Mouse (Mus musculus) limb, embryonic 10.5 days (tissue): ENCODE measurements around the gene Klhdc4. TPM values are rescaled to one million over a fixed set of nuclear protein-coding genes. Genes with fewer than 3 reads are reported as not detected.

Experiments
- DNase-seq: peaks from one replicate; pipeline ENCODE4 v3.0.0-alpha.2; 2017; ENCODE audit warnings: low spot score
- H3K27ac ChIP-seq: fragments of 300-500 bp; sonication (generic); 2 replicates; pipeline ENCODE4 v1.5.1; 2016; ENCODE audit warnings: mild to moderate bottlenecking
- H3K27me3 ChIP-seq: fragments of 300-500 bp; sonication (generic); 2 replicates; pipeline ENCODE4 v1.6.1; 2016; ENCODE audit warnings: low read depth, mild to moderate bottlenecking; ENCODE audit not compliant: poor library complexity, severe bottlenecking
- H3K36me3 ChIP-seq: fragments of 300-500 bp; sonication (generic); 2 replicates; pipeline ENCODE4 v1.6.1; 2016; ENCODE audit warnings: mild to moderate bottlenecking, moderate library complexity
- H3K4me1 ChIP-seq: fragments of 300-500 bp; sonication (generic); 2 replicates; pipeline ENCODE4 v1.6.1; 2016
- H3K4me3 ChIP-seq: fragments of 300-500 bp; sonication (generic); 2 replicates; pipeline ENCODE4 v1.5.1; 2016; ENCODE audit warnings: mild to moderate bottlenecking, moderate library complexity
- H3K9me3 ChIP-seq: fragments of 300-500 bp; sonication (generic); replicated peaks from 2 replicates; pipeline ENCODE4 v1.6.1; 2016; ENCODE audit warnings: mild to moderate bottlenecking
- WGBS: fragments of 180-500 bp; shearing (Covaris S2); methylation state at CpG from one replicate; pipeline ENCODE4 v1.1.7; 2016; 5-methylcytosine and 5-hydroxymethylcytosine counted together
- polyA plus RNA-seq: library from polyadenylated mRNA; unstranded; fragments of >200 nt; fragmentation: Nextera tagmentation; extraction: Ambion mirVana; gene quantifications from 2 replicates; pipeline ENCODE4 v1.2.1, GENCODE M21; 2016

Gene Klhdc4
- polyA plus RNA-seq, 1 experiment from 2014 or later, result 64.2 TPM

DNA sequence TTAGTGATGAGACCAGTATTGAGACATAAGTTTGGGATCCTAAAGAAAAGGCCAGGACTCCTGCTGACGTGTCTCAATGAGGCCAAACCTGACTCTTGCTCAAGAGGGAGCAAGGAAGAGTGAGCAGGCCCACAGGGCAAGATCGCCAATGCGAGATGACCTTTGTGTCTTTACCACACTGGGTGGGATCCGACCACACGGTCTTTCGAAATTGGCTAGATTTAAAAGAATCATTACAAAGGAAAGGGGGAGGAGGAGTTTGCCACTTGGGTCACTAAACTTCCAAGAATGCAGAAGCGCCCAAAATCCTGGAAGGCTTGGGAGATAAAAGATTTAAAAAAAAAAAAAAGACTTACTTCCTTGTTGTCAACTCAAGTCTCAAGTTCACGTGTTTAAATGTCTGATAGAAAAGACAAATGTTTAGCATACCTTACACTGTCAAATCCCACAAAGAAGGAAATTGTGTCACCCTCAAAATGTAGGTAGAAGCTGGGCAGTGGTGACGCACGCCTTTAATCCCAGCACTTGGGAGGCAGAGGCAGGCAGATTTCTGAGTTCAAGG lies 18.0 kb upstream of the Klhdc4 start:
- no peak overlapping the region for H3K27ac ChIP-seq
- H3K36me3 ChIP-seq, result peaks cover 3% of the 10 kb centered on the region; the same call in 1 of the 2 replicates
- 81% methylated on average over 10 of the region's 10 CpGs for WGBS
- peaks cover 18% of the 10 kb centered on the region for H3K4me1 ChIP-seq
- H3K27me3 ChIP-seq, result peaks cover 16% of the 10 kb centered on the region
- H3K9me3 ChIP-seq, result no peaks in the 10 kb centered on the region
- H3K4me3 ChIP-seq, result no peak overlapping the region
- no peak for DNase-seq

DNA sequence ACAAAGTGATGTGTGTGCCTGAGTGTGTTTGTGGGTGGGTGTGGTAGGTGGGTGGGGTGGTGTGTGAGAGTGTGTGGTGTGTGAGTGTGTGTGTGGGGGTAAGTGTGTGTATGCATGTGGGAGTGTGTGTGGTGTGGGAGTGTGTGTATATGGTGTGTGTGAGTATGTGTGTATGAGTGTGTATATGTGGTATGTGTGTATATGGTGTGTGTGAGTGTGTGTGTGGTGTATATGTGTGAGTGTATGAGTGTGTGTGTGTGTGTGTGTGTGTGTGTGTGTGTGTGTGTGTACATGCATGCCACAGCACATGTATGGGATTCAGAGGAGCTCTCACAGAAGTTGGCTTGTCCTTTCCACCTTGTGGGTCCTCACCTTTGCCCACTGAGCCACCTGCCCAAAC lies 17.4 kb upstream of the Klhdc4 start:
- DNase-seq, result no peak
- Histone ChIP-seq H3K4me3 (no peak overlapping the region), H3K27ac (no peak overlapping the region), H3K36me3 (peaks cover 6% of the 10 kb centered on the region; the same call in 1 of the 2 replicates), H3K4me1 (peaks cover 15% of the 10 kb centered on the region), H3K9me3 (no peaks in the 10 kb centered on the region), H3K27me3 (peaks cover 11% of the 10 kb centered on the region)

GRCm38 (mm10) chr8:121844765-121845164 lies 15.4 kb upstream of the Klhdc4 start:
- Histone ChIP-seq H3K27me3 (0 out of 2 replicates have a peak, but pooled peaks cover 6% of the 10 kb centered on the region), H3K4me1 (no peaks in the 10 kb centered on the region), H3K4me3 (no peak overlapping the region), H3K9me3 (no peaks in the 10 kb centered on the region), H3K36me3 (peaks cover 14% of the 10 kb centered on the region), H3K27ac (no peak overlapping the region)
- 70% methylated on average over 7 of the region's 7 CpGs for WGBS
- no peak for DNase-seq

DNA sequence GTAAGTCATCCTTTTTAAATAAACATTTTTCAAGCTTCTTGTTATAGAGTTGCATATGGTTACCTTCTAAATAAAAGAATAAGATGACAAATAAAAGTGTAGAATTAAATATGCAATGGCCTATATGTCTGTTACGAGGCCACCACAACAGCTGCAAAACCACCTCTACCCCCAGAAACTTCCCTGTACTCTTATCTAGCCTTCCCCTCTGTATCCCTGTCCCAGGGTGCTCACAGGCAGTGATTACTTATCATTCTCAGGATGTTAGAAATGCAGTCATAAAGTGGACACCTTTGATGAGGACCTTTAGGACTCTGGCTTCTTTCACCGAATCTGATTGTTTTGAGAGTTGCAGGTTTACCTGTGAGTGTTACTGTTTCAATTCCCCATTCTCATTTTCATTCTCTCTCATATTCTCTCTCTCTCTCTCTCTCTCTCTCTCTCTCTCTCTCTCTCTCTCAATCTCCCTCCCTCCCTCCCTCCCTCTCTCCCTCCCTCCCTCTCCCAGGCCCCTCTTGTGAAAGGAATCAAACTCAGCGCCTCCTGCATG lies 13.9 kb upstream of the Klhdc4 start:
- no peak overlapping the region for H3K27ac ChIP-seq
- 84% methylated on average over 3 of the region's 3 CpGs for WGBS
- H3K27me3 ChIP-seq, result no peaks in the 10 kb centered on the region
- no peak overlapping the region for H3K4me3 ChIP-seq
- peaks cover 14% of the 10 kb centered on the region for H3K36me3 ChIP-seq
- H3K4me1 ChIP-seq, result no peaks in the 10 kb centered on the region
- no peak for DNase-seq
- H3K9me3 ChIP-seq, result no peaks in the 10 kb centered on the region

- 94% methylated on average over 8 of the region's 8 CpGs for WGBS
- Histone ChIP-seq H3K27me3 (no peaks in the 10 kb centered on the region), H3K9me3 (no peaks in the 10 kb centered on the region), H3K4me3 (no peak overlapping the region), H3K36me3 (peaks cover 14% of the 10 kb centered on the region), H3K27ac (no peak overlapping the region), H3K4me1 (no peaks in the 10 kb centered on the region)
- DNase-seq, result no peak
These were observed 12.9 kb upstream of the Klhdc4 start for GRCm38 (mm10) chr8:121842064-121842955.

DNA sequence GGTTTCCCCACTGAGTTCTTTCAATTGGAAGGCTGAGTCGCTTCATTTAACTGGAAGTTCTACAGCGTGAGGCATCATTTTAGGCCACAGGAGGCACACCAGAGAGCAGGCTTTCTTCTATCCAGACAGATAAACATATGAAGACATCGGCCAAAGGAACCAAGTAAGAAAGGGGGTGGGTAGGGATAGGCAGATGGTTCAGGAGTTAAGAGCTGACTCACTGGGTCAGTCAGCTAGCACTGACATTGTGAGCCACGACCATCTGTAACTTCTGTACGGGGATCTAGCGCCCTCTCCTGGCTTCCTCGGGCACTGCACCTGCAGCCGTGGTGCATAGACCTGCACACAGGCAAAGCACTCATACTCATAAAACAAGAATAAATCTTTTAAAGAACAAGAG lies 11.9 kb upstream of the Klhdc4 start:
- Histone ChIP-seq H3K4me1 (no peaks in the 10 kb centered on the region), H3K36me3 (peaks cover 14% of the 10 kb centered on the region), H3K27ac (no peak overlapping the region), H3K4me3 (no peak overlapping the region), H3K27me3 (no peaks in the 10 kb centered on the region), H3K9me3 (no peaks in the 10 kb centered on the region)
- 61% methylated on average over 8 of the region's 8 CpGs for WGBS
- peak; percentile 49 for DNase-seq

DNA sequence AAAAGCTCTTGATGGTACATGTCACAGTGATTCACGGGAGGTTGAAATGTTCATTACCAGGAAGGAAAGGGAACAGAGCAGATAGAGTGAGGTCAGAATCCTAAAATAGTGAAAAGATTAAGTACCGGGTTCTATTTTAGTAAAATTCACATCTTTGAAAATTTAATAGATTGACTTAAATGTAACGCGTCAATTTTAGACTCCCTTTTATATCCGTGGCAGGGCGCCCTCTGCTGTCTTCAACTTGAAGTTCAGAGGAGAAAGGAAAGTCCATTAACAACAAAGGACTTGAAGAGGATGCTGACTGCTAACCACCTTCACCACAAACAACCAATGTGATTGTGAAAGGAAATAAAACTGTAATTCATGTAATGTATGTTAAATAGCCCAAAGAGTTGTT lies 3.1 kb upstream of the Klhdc4 start:
- H3K36me3 ChIP-seq, result peaks cover 3% of the 10 kb centered on the region; the same call in 1 of the 2 replicates
- H3K9me3 ChIP-seq, result no peaks in the 10 kb centered on the region
- peaks cover 11% of the 10 kb centered on the region; the same call in 1 of the 2 replicates for H3K27me3 ChIP-seq
- H3K4me1 ChIP-seq, result peaks cover 23% of the 10 kb centered on the region
- peak overlapping the region; percentile 73; the same call in 1 of the 2 replicates for H3K27ac ChIP-seq
- DNase-seq, result peak; percentile 57
- H3K4me3 ChIP-seq, result no peak overlapping the region
- 22% methylated on average over 6 of the region's 6 CpGs for WGBS

DNA sequence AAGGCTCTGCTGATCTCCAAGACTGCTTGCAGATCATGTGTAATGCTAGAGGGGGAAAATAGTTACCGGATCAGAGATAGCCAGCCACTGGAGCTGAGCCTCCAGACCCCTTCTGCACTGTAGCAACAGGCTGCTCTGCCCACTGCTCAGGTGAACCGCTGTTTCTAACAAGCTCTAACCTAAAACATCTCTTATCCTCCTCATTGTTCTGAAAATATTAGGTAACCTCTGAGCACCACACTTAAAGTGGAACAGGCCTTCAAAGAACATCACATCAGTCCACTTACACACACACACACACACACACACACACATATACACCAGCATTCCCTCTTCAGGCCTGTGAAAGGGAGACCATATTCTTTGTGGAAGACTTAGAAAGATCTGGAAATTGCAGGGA lies 2.7 kb upstream of the Klhdc4 start:
- peaks cover 4% of the 10 kb centered on the region; the same call in 1 of the 2 replicates for H3K36me3 ChIP-seq
- H3K9me3 ChIP-seq, result no peaks in the 10 kb centered on the region
- H3K27ac ChIP-seq, result peak overlapping the region; percentile 73; the same call in 1 of the 2 replicates
- no peak overlapping the region for H3K4me3 ChIP-seq
- 72% methylated on average over 2 of the region's 2 CpGs for WGBS
- no peak for DNase-seq
- H3K4me1 ChIP-seq, result peaks cover 23% of the 10 kb centered on the region
- H3K27me3 ChIP-seq, result peaks cover 11% of the 10 kb centered on the region; the same call in 1 of the 2 replicates

DNA sequence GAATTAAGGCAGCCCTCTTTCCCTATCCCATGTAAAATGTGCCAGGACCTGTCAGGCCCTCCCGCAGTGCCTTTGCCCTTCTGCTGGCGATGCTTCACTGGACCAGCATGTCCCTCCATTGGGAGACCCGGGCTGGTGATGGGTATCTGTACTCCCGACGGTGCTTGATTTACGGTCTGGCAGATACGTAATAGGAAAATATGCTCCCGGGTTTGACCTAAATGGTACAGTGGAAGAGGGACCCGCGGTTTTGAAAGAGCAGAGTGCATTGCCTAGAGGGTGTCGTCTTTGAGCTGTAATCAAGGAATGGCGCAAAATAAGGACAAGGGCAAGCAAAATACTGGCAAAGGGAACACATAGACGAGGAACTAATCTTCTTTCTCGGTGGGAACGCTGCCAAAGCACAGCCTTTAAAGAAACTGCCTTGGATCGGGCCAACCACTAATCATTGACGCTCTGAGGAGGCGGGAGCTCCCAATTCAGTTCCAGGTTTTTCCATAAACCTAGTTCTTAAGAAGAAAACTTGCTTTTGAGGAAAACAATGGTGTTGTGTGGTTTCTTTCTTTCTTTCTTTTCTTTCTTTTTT lies 501 bp upstream of the Klhdc4 start:
- Histone ChIP-seq H3K4me1 (peaks cover 23% of the 10 kb centered on the region), H3K27ac (peak overlapping the region; percentile 87)

GRCm38 (mm10) chr8:121828376-121829023 lies 869 bp downstream of the Klhdc4 start:
- Histone ChIP-seq H3K9me3 (no peaks in the 10 kb centered on the region), H3K4me1 (peaks cover 23% of the 10 kb centered on the region), H3K27ac (peak overlapping the region; percentile 87), H3K36me3 (peaks cover 4% of the 10 kb centered on the region; the same call in 1 of the 2 replicates), H3K4me3 (peak overlapping the region; percentile 96), H3K27me3 (peaks cover 11% of the 10 kb centered on the region; the same call in 1 of the 2 replicates)
- WGBS, result 33% methylated on average over 10 of the region's 10 CpGs
- no peak for DNase-seq

More for the DNA sequence above, 501 bp upstream of the Klhdc4 start:
- Histone ChIP-seq H3K27me3 (peaks cover 11% of the 10 kb centered on the region; the same call in 1 of the 2 replicates), H3K36me3 (peaks cover 4% of the 10 kb centered on the region; the same call in 1 of the 2 replicates), H3K4me3 (peak overlapping the region; percentile 96), H3K9me3 (no peaks in the 10 kb centered on the region)
- 20% methylated on average over 18 of the region's 18 CpGs for WGBS
- DNase-seq, result no peak

GRCm38 (mm10) chr8:121827726-121828125 lies 1.6 kb downstream of the Klhdc4 start:
- Histone ChIP-seq H3K9me3 (no peaks in the 10 kb centered on the region), H3K4me1 (peaks cover 23% of the 10 kb centered on the region), H3K4me3 (no peak overlapping the region), H3K36me3 (peaks cover 4% of the 10 kb centered on the region; the same call in 1 of the 2 replicates), H3K27ac (no peak overlapping the region), H3K27me3 (peaks cover 11% of the 10 kb centered on the region; the same call in 1 of the 2 replicates)
- 93% methylated on average over 5 of the region's 5 CpGs for WGBS
- no peak for DNase-seq

DNA sequence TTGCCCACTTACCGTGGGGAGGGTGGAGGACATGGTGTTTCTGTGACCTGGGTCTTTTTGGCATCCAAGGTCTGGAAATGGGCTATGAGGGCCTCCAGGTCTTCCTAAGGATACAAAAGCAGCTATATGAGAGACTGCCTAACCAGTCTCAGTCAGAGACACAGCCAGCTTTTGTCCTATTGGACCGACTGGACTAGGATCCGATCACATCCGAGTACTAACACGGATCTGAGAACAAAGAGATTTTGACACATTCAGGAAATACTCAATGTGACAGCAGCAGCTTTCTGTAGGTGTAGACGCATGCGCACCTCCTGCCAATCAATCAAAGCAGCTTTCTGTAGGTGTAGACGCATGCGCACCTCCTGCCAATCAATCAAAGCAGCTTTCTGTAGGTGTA lies 7.6 kb downstream of the Klhdc4 start:
- no peak for DNase-seq
- H3K36me3 ChIP-seq, result peaks cover 41% of the 10 kb centered on the region
- no peak overlapping the region for H3K4me3 ChIP-seq
- WGBS, result 95% methylated on average over 9 of the region's 9 CpGs
- H3K27ac ChIP-seq, result no peak overlapping the region
- no peaks in the 10 kb centered on the region for H3K9me3 ChIP-seq
- H3K4me1 ChIP-seq, result no peaks in the 10 kb centered on the region
- peaks cover 42% of the 10 kb centered on the region for H3K27me3 ChIP-seq
